Mouse (Mus musculus): ENCODE measurements at regions not wholly inside any gene's neighbourhood (a gene's known extent, or its start where the extent isn't known, plus 50 kb on each side); places are given as distances from the start of the nearest gene placed in this dataset.

DNA sequence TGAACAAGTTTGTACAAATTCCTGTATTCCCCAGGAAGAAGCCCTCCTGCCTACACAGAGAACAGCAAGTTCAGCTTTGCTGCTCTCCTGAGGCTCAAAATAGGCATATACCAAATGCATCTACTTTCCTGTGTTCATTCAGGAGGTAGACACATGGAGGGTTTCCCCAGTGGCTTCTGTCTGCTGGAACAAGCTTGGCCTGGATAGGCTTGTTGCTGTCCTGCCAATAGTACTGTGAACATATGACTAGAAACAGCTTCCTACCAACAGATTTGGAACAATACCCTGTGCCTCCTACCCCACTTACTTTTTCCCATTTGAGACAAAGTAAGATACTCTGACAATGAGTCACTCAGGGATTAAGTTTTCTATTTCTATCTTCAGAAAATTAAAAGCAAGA lies 93.8 kb upstream of the Wdpcp start:
- no peak for DNase-seq (ENCODE audit: low spot score)

DNA sequence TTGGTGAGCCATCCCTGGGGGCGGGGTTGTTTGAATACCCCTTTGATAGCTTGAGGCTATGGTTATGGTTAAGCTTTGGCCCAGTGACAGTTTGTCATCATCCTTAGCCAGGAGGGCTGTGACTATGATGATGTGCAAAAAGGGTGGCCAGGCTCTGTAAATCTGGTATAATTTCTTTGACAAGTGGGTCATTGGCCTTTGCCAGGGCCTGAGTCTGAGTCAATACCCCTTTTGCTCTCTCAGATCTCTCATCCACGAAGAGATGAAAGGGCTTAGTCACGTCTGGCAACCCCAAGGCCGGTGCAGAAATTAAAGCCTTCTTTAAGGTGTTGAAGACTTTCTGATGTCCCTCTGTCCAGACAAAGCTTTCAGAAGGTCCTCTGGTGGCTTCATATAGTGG lies 99.7 kb upstream of the Ugp2 start:
- no peak for DNase-seq (ENCODE audit: low spot score)

GRCm38 (mm10) chr11:21468465-21468864 lies 97.5 kb upstream of the Ugp2 start:
- DNase-seq (ENCODE audit: low spot score): peak; percentile 54

- DNase-seq (ENCODE audit: low spot score): no peak
These were observed 89.0 kb upstream of the Ugp2 start for GRCm38 (mm10) chr11:21460011-21460410.

DNA sequence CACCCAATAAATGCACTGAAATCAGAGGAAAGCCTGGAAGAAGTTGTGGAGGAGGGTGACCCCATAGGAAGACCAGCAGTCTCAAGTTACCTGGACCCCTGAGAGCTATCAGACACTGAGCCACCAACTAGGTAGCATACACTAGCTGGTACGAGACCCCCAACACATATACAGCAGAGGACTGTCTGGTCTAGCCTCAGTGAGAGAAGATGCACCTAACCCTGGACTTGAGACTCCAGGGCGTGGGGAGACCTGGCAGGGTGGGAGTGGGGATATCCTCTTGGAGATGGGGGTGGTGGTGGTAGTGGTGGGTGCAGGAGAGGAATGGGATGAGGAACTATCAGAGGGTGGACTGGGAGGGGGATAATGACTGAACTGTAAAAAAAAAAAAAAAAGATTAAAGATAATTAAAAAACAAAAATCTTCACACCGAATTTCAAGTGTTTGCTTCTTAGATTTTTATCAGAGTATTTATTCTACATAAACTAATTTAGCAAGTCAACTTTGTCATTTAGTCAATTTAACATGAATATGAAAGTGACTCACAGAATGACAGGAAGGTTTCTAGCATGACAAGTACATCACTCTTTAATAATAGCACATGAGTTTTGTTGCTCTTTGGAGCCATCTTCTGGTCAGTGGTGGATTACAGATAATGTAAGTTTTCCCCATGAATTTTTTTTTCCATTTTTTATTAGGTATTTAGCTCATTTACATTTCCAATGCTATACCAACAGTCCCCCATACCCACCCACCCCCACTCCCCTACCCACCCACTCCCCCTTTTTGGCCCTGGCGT lies 82.5 kb upstream of the Ugp2 start:
- DNase-seq (ENCODE audit: low spot score): peak; percentile 46

DNA sequence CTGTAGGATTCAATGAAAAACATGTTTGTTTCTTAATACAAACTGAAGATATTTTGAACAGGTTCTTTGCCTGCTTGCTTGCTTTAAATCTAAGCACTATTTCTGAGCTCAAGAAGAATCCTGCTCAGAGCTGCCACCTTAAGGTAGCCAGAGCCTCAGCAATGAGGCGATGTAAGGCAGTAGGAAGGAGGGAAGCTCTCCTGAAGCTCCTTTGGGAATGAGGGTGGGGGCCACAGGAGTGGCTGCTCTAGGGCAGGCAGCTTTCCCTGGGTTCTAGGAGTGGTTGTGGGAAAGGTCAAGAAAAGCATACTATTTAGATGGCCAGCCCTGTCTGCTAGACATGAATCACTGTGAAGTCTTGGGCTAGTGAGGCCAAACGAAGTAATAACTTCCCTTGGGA lies 62.7 kb upstream of the Ugp2 start:
- peak; percentile 14 for DNase-seq (ENCODE audit: low spot score)

GRCm38 (mm10) chr11:21430021-21430420 lies 59.0 kb upstream of the Ugp2 start:
- DNase-seq (ENCODE audit: low spot score): no peak

- DNase-seq (ENCODE audit: low spot score): no peak
These were observed 57.7 kb upstream of the Ugp2 start for GRCm38 (mm10) chr11:21428749-21429148.

DNA sequence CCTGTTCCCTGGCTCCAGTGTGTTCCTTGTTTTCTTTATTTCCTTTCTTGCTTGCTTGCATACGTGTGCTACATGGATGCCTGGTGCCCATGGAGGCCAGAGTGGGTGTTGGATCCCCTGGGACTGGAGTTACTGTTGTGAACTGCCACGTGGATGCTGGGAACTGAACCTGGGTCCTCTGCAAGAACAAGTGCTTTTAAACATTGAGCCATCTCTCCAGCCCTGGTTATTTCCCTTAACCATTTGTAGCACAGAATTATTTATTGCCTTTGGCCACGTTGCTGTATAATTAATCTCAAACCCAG lies 57.0 kb upstream of the Ugp2 start:
- DNase-seq (ENCODE audit: low spot score): no peak

DNA sequence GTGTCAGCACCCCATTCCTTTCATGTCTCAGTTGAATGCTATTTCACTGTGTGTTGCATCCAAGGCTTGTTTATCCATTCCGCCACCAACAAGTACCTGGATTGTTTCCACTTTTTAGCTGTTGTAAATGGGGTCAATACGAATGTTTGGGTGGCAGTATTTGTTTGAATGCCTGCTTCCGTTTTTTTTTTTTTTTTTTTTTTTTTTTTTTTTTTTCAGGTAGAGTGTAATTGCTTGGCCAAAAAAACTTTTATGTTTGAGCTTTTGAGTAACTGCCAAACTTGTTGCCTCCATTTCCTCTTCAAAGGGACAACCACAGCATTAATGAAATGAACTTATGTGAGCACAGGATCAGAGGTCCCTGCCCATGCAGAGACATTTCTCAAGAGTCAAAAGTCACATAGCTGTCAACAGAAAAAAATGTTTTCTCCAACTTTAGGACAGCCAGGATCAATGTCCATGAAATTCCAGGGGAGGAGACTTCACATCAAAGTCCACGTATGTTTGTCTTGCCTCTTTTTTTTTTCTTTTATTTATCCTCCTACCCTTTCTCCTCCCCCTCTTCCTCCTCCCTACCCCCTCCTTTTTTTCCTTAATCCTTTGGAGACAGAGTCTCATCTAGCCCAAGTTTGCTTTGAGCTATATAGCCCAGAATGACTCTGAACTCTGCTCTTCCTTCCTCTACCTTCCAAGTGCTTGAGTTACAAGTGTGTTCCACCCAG lies 56.5 kb upstream of the Ugp2 start:
- no peak for DNase-seq (ENCODE audit: low spot score)

DNA sequence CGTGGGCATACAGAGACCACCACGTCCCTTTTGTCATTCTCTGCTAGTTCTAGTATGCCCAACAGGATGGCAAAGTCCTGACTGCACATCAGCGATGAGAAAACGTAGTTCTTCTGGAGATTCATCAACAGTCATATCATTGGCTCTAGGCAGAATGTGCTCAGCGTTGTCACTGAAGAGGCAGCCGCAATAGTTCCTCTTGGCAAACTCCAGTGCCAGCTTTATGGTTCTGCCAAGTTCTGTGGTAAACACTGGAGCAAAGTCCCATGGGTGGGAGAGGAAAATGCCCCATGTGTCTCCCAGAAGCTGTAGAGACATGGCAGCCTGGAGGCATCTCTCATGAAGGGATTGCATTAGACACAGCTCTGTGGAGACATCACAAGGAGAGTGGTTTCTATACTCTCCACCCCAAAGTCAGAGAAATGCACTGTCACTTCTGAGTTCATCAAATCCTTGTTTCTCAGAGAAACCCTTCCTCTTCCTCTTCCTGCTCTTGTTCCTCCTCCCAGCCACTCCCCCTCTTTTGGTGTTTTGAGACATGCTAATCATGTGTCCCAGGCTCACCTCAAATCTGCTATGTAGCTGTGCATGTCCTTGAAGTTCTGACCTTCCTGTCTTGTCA lies 54.6 kb upstream of the Ugp2 start:
- no peak for DNase-seq (ENCODE audit: low spot score)

- DNase-seq (ENCODE audit: low spot score): no peak
These were observed 53.3 kb upstream of the Ugp2 start for GRCm38 (mm10) chr11:21424345-21424744.

DNA sequence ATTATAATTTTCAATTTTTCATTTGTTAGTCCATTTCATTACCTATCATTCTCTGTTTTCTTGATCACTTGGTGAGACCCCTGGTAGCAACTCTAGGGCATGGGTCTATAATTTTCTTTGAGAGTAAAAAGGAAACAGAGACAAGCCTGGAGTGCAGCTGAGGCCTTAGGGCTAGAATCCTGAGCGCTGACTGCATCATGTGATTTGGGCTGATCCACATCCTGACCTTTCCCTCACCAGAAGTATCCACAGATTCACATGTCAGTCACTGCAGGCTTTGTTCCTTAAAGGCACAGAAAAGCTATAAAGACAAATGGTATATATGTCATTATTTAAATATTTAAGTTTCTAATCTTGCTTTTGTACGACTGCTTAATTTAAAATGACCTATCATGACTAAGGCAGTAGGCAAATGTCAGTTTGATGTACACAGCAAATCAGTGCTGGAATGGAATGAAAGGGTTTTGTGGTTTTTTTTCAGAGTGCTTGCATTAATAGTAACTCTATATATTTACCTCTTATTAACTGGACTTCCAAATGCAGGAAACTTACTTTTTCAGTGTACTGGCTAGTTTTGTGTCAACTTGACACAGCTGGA lies 51.4 kb upstream of the Ugp2 start:
- no peak for DNase-seq (ENCODE audit: low spot score)

Data from thymus, postnatal 0 days (tissue).